Mouse (Mus musculus) monocyte, adult 2 months (primary cell): ENCODE measurements around the gene 1700125H20Rik.

ENCODE experiments used
- DNase-seq, 2 experiments: peaks; one replicate each; pipeline ENCODE4 v3.0.0; 2022; ENCODE audit warnings: low spot score in 2 of 2, low read depth in 1 of 2

The 1700125H20Rik gene

GRCm38 (mm10) chr11:85184082-85184481, 13.9 kb downstream of the 1700125H20Rik start:
- DNase-seq: peak; percentile 6 to 29

GRCm38 (mm10) chr11:85184839-85185238, 14.6 kb downstream of the 1700125H20Rik start:
- DNase-seq: no peak

- DNase-seq: no peak
Observed at GRCm38 (mm10) chr11:85189110-85189509, 18.9 kb downstream of the 1700125H20Rik start.

GRCm38 (mm10) chr11:85190741-85191140, 20.5 kb downstream of the 1700125H20Rik start:
- DNase-seq: no peak

GRCm38 (mm10) chr11:85194206-85194605, 24.0 kb downstream of the 1700125H20Rik start:
- DNase-seq: no peak

GRCm38 (mm10) chr11:85196046-85196445, 25.8 kb downstream of the 1700125H20Rik start:
- no peak for DNase-seq

- DNase-seq: no peak
Observed at GRCm38 (mm10) chr11:85198906-85199305, 28.7 kb downstream of the 1700125H20Rik start.

- DNase-seq: no peak
Observed at GRCm38 (mm10) chr11:85206231-85206630, 36.0 kb downstream of the 1700125H20Rik start.

- DNase-seq: no peak
Observed at GRCm38 (mm10) chr11:85211151-85211550, 40.9 kb downstream of the 1700125H20Rik start.

- DNase-seq: no peak
Observed at GRCm38 (mm10) chr11:85213215-85213614, 43.0 kb downstream of the 1700125H20Rik start.

- no peak for DNase-seq
Observed at GRCm38 (mm10) chr11:85214679-85215078, 44.5 kb downstream of the 1700125H20Rik start.

GRCm38 (mm10) chr11:85219014-85219413, 48.8 kb downstream of the 1700125H20Rik start:
- DNase-seq: no peak

GRCm38 (mm10) chr11:85222561-85222960, 52.4 kb downstream of the 1700125H20Rik start:
- DNase-seq: no peak

GRCm38 (mm10) chr11:85223248-85223647, 53.0 kb downstream of the 1700125H20Rik start:
- DNase-seq: no peak
